Mouse (Mus musculus) skeletal muscle tissue, adult 2 months (tissue): ENCODE measurements around the gene Zfp961.
"Not testable (repeated sequence)": the region's sequence is repeated elsewhere in the genome, so short reads cannot be mapped to it uniquely, and the experiment has no call there.

Source experiments
- DNase-seq: peaks from one replicate; pipeline ENCODE4 v3.0.0-alpha.2; 2012; ENCODE audit warnings: low read depth, low spot score

Gene Zfp961

DNA sequence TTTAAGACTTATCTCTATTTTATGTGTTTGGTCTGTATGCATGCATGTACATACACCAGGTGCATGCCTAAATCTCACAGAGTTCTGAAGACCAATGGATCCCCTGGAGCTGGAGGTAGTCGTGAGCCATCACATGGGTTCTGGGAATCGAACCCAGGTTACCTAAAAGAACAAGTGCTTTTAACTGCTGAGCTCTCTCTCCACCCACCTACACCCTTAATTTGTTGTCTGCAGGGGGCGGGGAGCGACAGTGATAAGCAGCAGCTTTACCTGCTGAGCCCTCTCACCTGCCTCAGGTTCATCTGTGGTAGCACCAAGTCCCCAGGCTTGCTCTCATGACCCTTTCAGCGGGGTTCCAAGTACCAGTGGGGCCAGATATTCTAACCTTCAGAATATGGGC, 11.0 kb downstream of the Zfp961 start:
- DNase-seq = no peak

DNA sequence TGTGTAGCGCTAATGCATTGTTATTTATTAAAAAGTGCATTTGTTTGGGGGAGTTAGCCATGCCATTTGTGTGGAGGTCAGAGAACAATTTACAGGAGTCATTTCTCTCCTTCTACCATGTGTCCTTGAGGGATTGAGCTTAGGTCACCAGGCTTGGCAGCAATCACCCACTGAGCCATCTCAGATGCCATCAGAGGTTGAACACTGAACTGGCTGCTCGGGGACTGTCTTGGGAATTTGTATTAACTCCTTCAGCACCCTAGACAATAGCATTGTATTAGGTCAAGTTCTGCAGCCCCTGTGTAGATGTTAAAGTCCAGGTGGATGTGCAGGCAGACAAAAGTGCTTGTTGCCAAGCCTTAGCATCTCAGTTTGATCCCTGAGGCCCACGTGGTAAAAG, 13.2 kb downstream of the Zfp961 start:
- DNase-seq = no peak

DNA sequence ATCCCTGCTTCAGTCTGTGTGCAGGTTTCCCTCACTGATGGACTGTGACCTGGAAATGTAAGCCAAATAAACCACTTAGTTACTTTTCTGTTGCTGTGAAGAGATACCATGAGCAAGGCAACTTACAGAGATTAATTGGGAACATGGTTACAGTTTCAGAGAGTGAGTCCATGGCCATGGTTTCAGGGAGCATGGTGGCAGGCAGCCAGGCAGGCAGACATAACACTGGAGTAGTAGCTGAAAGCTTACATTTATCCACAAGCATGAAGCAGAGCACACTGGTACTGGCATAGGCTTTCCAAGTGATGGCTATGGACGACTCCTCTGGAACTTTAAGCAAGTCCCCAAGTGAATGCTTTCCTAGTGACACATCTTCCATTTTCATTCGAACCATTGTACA, 14.3 kb downstream of the Zfp961 start:
- no peak for DNase-seq

DNA sequence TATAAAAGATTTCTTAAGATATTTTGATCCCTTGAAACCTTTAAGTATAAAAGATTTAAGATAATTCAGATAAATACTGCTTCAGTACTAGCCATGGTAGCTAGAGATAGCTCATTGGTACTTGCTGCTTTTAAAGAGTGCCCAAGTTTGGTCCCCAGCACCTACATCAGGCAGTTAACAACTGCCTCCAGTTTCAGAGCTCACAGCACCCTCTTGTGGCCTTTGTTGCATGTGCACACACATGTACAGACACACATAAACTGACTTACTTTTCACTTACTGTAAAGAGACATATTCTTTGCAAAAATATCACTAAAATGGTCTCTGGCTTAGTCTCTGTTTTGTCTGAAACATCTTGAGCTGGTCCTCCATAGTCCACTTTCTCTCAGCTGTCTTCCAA, 15.6 kb downstream of the Zfp961 start:
- no peak for DNase-seq

DNA sequence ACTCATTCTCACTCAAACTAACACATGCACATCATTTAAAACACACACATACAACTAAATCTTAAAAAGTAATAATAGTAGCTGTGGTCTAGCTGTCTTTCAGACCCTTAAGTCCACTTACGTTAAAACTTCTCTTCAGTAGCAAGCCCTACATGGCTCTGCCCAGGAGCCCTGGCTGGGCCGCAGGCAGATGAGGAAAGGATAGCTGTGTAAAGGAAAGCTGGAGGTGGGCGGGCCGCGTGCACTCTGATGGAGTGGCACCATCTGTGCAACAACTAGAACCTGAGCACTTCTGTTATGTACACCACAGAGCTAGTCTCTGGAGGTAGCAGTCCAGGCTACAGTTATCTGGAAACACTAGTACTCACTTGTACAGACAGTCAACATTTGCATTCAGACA, 16.4 kb downstream of the Zfp961 start:
- no peak for DNase-seq

DNA sequence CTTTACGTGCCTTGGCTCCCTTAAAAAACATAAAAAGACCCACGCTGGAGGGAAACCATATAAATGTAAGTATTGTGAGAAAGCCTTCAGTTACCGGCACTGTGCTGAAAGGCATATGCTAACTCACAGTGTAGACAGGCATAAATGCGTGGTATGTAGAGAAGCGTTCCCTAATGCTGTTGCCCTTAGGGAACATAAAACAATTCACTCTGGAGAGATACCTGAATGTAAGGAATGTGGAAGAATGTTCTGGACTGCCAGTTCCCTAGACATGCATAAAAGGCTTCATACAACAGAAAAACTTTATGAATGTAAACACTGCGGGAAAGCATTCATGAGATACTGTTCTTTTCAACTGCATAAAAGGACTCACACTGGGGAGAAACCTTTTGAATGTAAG, 17.3 kb downstream of the Zfp961 start:
- no peak for DNase-seq

DNA sequence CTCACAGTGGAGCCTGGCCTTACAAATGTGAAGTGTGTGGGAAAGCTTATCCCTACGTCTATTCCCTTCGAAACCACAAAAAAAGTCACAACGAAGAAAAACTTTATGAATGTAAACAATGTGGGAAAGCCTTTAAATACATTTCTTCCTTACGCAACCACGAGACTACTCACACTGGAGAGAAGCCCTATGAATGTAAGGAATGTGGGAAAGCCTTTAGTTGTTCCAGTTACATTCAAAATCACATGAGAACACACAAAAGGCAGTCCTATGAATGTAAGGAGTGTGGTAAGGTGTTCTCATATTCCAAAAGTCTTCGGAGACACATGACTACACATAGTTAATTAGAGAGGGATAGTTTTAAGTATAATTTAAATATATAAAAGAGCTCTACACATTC, 17.8 kb downstream of the Zfp961 start:
- DNase-seq = no peak

DNA sequence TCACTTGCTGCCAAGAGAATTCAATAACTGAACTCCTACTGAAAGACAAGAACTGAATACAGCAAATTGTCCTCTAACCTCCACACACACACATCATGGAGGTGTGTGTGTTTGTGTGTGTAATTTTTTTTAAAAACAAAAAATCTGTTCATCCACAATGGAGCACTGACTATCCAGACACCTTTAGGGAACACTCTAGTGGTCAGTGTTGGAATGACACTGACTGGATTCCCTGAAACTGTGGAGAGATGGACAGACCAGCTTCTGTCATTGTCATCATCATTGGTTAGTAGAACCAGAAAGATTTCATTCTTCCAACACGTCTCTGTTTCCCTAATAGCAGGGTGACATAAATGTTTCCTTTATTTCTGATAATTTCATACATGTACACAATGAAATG, 21.1 kb downstream of the Zfp961 start:
- no peak for DNase-seq

DNA sequence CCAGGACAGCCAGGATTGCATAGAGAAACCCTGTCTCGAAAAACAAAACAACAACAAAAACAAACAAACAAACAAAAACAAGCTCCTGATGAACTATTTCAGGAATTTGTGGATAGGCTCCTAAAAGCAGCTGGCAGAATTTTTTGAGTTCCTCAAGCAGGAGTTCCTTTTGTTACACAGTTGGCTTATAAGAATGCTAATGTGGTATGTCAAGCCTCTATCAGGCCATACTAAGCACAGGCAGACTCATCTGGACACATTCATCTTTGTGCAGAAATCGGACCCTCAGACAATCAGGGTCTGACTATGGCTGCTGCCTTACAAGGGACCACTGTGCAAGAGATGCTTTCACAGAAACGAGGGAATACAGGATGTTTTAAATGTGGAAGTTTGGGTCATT, 23.4 kb downstream of the Zfp961 start:
- DNase-seq = no peak

DNA sequence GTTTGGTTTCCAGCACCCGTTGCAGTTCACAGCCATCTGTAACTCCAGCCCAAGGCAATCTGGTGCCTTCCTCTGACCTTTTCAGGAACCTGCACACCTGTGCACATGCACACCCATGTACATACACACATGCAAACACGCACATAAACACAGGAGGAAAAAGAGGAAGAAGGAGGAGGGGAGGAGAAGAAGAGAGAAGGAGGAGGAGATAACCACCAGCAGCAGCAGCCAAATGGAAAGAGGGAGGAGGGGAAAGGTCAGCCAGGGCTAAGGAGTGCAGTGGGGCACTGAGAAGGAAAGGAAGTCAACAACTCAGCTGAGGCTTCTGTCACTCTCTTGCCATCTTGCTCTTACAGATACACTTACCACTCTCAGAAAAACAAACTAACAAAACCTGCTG, 30.2 kb downstream of the Zfp961 start:
- no peak for DNase-seq

DNA sequence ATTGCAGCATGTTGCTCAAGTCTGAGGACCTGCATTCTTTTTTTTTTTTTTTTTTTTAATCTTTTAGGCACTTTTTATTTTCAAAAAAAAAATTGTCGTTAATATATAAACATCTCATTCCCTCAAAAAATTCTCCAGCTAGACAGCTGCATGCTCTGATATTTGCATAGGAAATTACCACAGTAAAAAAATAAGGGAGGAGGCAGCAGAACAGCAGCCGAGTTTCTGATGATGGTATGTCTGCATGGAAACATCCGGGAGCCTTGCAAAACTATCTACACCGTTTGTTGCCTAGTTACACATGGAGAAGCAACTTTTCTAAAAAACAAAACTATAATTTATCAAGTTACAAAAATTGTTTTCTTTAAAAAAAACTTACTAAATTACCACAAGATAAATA, 30.6 kb downstream of the Zfp961 start:
- DNase-seq = no peak

DNA sequence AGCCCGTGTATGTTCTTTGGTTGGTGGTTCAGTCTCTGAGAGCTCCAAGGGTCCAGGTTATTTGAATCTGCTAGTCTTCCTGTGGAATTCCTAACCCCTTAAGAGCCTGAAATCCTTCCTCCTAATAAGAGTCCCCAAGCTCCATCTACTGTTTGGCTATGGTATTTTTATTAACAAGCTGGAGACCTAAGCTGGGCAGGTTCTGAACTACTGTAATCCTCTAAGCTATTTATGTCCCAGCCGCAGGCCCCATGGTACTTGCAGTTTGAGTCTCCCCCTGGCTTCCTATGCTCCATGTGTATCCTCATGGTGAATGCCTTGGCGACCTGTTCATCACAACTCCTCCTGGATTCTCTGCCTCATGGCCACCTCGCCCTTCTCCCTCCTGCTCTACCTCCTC, 33.8 kb downstream of the Zfp961 start:
- DNase-seq = no peak

DNA sequence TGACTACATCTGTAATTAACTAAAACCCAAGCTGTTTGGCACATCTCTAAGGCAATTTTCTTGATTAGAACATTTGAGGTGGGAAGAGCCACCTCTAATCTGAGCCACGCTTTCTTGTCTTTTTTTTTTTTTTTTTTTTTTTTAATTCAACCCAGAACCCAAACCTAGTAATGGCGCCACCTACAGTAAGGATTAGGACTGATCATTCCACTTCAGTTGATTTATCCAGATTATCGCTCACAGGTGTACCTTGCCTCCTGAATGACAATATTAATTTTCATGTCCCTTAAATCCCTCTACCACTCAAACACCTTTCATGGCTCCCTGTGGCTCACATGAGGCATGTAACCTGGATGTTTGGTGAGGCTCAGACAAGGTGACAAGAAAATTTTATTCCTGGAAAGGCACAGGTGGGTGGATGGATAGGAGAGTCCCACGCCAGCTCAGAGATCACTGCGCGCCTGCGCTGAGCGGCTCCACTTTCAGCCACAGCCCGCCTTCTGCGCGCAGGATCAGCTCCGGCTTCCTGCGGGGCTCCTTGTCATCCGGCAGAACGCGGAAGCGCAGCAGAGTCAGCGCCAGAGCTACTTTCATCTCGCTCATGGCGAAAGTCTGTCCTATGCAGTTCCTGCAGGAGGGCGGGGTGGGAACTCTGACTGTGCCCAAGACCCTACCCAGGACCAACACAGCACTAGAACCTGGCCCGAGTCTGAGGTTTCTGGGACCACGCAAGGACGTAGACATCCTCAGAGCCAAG, 37.5 kb downstream of the Zfp961 start:
- peak; percentile 8 for DNase-seq

DNA sequence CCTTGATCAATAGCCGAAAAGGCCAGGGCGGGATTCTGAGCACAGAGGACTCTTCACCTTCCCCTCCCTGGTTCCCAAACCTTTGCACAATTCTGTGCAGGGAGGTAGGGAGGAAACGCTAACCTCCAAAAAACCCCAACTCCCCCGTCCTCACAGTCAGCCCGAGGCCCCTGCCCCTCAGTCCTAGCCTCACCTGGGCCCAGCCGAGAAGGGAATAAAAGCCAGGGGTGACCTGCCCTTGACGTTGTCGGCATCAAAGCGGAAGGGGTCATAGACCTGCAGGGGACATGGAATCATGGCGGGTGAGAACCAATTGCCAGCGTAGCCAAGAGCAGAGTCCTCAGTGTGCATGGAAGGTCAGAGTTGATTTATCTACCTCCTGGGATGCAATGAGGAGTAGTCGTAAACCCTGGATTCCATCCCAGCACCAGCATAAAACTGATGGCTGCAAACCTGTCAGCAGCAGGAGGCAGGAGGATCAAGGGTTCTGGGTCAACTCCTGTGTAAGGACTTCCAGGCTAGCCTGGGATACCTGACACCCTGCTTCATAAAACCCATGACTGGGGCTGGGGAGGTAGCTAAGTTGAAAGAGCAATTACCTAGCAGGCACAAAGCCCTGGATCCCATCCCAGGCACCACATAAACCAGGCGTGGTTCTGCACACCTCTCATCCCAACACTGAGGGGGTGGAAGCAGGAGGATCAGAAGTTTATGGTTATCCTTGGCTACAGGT, 38.2 kb downstream of the Zfp961 start:
- DNase-seq = no peak

DNA sequence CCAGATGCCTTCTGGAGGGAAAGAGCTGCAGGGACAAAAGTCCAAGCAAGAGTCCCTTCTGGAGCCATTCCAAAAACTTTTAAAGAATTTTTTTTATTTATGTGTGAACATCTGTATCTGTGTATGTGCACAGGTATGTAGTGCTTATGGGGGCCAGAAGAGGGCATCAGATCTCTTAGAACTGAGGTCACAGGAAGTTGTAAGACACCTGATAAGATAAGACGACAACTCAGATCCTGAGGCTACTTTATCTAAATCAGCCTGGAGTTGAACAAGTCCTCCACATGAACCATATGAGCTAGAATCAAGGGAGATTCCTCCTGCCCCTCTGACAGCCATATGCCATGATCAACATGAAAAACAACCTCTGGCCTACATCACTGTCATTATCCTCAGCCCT, 48.6 kb downstream of the Zfp961 start:
- no peak for DNase-seq

DNA sequence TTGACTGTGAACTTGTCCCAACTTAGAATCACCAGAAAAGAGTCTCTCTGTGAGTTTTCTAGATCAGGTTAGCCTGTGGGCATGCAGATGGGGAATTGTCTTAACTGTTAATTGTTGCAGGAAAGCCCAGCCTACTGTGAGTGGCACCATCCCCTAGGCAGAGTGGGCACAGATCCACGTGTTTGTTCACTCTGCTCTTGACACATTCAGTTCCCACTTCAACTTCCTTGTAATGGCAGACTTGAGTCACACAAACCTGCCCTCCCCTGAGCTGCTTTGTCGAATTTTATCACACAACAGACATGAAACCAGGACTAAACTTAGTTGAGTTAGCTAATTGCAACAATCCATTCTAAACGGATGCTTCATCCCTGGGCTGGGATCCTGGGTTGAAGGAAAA, 49.4 kb downstream of the Zfp961 start:
- no peak for DNase-seq

DNA sequence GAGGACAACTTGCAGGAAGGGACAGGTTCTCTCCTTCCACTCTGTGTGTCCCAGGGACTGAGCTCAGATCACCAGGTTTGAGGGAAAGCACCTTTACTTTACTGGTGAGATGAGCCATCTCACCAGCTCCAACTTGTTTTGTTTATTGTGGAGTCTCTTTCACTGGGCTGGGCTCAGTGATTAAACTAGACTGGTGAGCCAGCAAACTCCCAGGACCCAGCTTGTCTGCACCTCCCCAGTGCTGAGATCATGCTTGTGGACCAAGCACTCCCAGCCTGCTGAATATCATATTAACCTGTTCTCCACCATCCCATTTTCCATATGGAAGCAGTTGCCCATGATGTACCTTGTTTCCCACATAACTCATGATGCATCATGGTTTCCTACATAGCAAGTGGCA, 52.1 kb downstream of the Zfp961 start:
- DNase-seq = no peak

DNA sequence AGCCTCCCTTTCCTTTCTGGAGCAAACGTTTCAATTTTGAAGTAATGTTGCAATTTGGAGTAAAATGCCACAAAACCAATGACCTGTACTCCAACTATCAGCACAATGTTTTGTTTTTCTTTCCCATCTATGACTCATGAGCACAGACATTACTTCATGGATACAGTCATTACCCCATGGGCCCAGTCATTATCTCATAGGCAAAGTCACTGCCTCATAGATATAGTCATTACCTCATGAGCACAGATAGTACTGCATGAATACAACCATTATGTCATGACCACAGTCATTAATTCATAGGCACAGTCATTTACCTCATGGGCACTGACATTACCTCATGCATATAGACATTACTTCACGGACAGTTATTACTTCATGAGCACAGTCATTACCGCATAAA, 55.1 kb downstream of the Zfp961 start:
- no peak for DNase-seq

DNA sequence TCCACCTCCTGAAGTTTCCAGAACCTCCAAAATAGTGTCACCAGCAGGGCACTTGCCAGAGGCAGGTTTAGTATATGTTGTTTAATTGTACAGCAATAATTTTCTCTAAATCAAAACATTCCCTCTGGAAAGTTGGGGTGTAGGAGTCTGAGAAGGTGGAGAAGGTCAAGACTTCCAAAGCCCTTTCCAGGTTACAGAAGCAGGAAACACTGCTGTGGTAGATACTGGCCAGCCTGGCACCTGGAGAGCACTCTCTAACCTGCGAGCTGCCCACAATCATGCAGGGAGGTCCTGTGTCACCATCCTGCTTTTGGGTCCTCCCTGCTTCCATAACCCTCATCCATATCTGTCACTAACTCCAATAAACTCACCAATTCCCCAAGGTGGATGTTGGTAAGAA, 55.9 kb downstream of the Zfp961 start:
- no peak for DNase-seq

DNA sequence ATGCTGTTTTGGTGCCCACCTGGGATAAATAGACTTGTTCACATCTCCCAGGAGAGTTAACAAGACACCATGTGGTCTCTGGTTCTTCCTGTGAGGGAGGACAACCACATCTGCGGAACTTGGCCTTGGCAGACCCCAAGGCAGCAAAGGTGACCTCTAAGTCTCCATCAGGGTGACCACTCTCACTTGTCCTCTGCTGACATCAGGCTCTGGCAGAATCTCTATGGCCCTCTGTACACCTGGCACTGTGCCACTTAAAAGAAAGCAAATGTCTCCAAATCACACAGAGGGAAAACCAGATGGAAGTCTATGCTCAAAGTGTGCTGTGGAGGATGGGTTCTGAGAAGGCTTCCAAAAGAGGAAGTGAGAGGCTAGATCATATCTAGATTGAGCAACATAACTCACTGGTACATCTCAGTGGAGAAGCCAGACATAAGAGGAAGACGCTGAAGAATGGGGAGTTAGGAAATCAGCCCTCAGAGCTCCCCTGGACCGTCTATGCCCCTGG, 57.4 kb downstream of the Zfp961 start:
- peak; percentile 39 for DNase-seq

DNA sequence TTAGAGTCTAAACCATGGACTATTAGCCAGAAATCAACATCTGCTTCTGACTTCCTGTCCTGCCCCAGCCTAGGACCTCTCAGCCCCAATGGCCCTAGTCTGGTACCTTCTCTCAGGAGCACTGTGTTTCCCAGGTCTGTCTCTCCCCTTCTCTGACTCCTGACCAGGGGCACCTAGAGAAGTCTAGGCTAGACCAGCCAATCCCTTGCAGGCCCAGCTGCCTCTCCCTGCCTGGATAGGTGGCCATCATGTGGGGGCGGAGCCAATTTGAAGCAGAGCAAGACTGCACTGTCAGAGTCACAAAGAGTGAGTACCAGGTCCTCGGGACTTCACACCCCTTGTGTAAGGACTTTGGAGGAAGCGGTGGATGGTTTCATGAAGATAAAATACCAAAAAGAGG, 58.6 kb downstream of the Zfp961 start, which contains the start of gene Cyp4f18:
Gene Cyp4f18, minus strand, starts transcription at position 154 of the 400 bp plus-strand sequence.
- DNase-seq = no peak

DNA sequence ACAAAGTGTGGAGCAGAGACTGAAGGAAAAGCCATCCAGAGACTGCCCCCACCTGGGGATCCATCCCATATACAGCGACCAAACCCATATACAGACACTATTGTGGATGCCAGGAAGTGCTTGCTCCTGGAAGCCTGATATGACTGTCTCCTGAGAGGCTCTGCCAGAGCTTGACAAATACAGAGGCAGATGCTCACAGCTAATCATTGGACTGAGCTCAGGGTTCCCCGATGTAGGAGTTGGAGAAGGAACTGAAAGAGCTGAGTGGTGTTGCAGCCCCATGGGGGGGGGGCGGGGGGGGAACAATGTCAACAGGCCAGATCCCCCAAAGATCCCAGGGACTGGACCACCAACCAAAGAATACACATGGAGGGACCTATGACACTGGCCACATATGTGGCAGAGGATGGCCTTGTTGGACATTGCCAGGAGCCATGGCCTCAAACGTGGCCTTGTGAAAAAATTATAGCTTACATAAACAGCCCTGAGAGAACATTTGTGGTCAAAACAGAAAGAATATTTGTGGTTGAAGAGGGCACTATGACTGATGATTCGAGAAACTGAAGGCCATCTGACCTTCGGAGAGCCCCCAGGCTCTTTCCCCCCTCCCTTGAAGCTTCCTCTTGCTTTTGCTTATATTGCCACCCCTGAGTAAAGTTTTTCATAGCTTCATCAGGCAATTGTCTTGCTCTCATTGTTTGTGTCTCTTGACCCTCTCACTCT, 62.8 kb downstream of the Zfp961 start:
- not testable (repeated sequence) for DNase-seq
